ENCODE assay signal across 23 mouse cellular contexts in the genomic region with DNA sequence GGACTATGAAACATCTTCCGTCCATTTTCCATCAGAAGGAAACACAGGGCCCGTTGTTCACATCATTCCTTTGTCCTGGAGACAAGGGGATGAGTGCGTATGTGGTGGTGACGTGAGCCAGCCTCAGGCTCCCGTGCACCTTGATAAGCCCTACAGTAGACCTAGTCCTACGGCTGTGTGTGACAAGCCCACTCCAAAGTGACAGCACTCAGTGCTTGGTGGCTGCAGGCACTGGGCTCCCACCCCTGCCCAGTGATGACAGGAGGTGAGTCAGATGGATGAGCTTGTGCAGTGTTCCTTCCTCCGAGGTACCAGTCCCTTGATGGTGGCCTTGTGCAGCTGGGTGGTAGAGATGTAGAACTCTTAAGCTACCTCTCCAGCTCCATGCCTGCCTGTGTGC. TPM values are rescaled to one million over a fixed set of nuclear protein-coding genes. Genes with fewer than 3 reads are reported as not detected.
"Had no signal": no experiment of that assay in that cellular context is flagged by ENCODE, and none has a peak within 500 bp of the region (broad histone marks: within the 10 kb centered on the region; RNA-seq: fewer than 3 reads in every experiment).

No protein-coding gene starts in this region.

- H3K9me3 ChIP-seq: limb, embryonic 10.5 days; liver, embryonic 12.5 days; lung, embryonic 15.5 days; midbrain, embryonic 15.5 days; neural tube, embryonic 12.5 days; neural tube, embryonic 15.5 days; stomach, embryonic 15.5 days had no signal

- H3K9ac ChIP-seq: limb, embryonic 13.5 days; liver, embryonic 12.5 days; liver, embryonic 15.5 days; lung, embryonic 15.5 days; midbrain, embryonic 12.5 days; midbrain, embryonic 15.5 days; neural tube, embryonic 12.5 days; neural tube, embryonic 15.5 days; stomach, embryonic 15.5 days had no signal

- H3K36me3 ChIP-seq: limb, embryonic 13.5 days; liver, embryonic 15.5 days; midbrain, embryonic 15.5 days; neural tube, embryonic 15.5 days; stomach, embryonic 15.5 days had no signal

- DNase-seq: kidney, postnatal 25 days; layer of hippocampus, adult 9-11 months; liver; lung, adult 18-20 months; lung, postnatal 10 days; lung, postnatal 36 days; right cerebral cortex, postnatal 25 days; spleen, adult 18-20 months; thymus, postnatal 25 days had no signal

- H3K4me2 ChIP-seq: limb, embryonic 13.5 days; liver, embryonic 12.5 days; liver, embryonic 15.5 days; lung, embryonic 15.5 days; midbrain, embryonic 12.5 days; midbrain, embryonic 15.5 days; neural tube, embryonic 12.5 days; neural tube, embryonic 15.5 days; stomach, embryonic 15.5 days had no signal

- H3K4me3 ChIP-seq: layer of hippocampus, adult 2 months; limb, embryonic 10.5 days; limb, embryonic 13.5 days; liver, embryonic 12.5 days; liver, embryonic 15.5 days; lung, embryonic 15.5 days; midbrain, embryonic 12.5 days; midbrain, embryonic 15.5 days; neural tube, embryonic 12.5 days; neural tube, embryonic 15.5 days; stomach, embryonic 15.5 days had no signal

- H3K27ac ChIP-seq: kidney, postnatal 0 days; layer of hippocampus, adult 2 months; limb, embryonic 10.5 days; limb, embryonic 13.5 days; liver, embryonic 12.5 days; liver, embryonic 15.5 days; lung, embryonic 15.5 days; midbrain, embryonic 12.5 days; midbrain, embryonic 15.5 days; neural tube, embryonic 12.5 days; neural tube, embryonic 15.5 days; stomach, embryonic 15.5 days had no signal

- H3K4me1 ChIP-seq: limb, embryonic 10.5 days; limb, embryonic 13.5 days; liver, embryonic 12.5 days; liver, embryonic 15.5 days; lung, embryonic 15.5 days; midbrain, embryonic 12.5 days; midbrain, embryonic 15.5 days; neural tube, embryonic 12.5 days; neural tube, embryonic 15.5 days; stomach, embryonic 15.5 days had no signal

- ATAC-seq: liver, embryonic 12.5 days; midbrain, embryonic 15.5 days had no signal

- H3K27me3 ChIP-seq: limb, embryonic 13.5 days; liver, embryonic 12.5 days; liver, embryonic 15.5 days; midbrain, embryonic 12.5 days; midbrain, embryonic 15.5 days; neural tube, embryonic 12.5 days; neural tube, embryonic 15.5 days; stomach, embryonic 15.5 days had no signal

RNA-seq across cellular contexts. Expression of a gene that starts 33.7 kb away (rescaled TPM):
- total RNA-seq: left cerebral cortex, postnatal 25 days had no signal
- polyA plus RNA-seq: liver, embryonic 15.5 days; thymus, postnatal 0 days had no signal
